Mouse (Mus musculus) ES-Bruce4 (cell line): Measurements from ENCODE around the gene Bet1l.

Experiments
- CTCF ChIP-seq: IDR thresholded peaks from one replicate; pipeline ENCODE4 v1.8.1; 2011; ENCODE audit warnings: low read depth, low read length
- EP300 ChIP-seq: IDR thresholded peaks from 2 replicates; pipeline ENCODE4 v1.6.1; 2011; ENCODE audit warnings: low read depth, low read length; ENCODE audit not compliant: insufficient read depth

GRCm38 (mm10) chr7:140828171-140828881, 29.1 kb downstream of the Bet1l start:
- TF ChIP-seq EP300 (no peak), CTCF (peak; percentile 20)
